In the genomic region with DNA sequence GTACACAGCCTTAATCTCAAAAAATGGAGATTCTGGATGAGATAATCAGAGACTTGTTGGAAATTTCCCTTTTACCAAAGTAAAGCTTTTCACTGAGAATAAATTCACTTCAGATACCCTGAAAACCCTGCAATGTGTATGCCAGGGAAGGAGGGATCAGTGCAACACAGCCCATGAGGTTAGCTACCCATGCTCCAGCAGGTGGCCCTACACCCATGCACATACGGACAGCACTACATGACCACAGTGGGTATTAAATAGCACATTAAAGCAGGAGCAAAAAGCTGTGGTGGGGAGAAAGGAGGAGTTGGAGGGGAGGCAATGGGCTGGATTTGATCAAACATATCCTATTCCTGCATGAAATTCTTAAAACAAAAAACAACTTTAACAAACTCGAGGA, we compare ENCODE assay signal across 11 mouse cellular contexts. TPM values are rescaled to one million over a fixed set of nuclear protein-coding genes. Genes with fewer than 3 reads are reported as not detected.
A peak's percentile ranks its signal among the peaks of the same experiment; 100 is the strongest.
DNase-seq lines count a peak whose midpoint lies in the region; ATAC-seq and TF ChIP-seq lines count a peak whose summit lies in the region.
"Had no signal": no experiment of that assay in that cellular context is flagged by ENCODE, and none has a peak within 500 bp of the region (broad histone marks: within the 10 kb centered on the region; RNA-seq: fewer than 3 reads in every experiment).

No protein-coding gene starts in this region.

- H3K27me3 ChIP-seq in forebrain, embryonic 16.5 days (replicated peaks; ENCODE audit: control insufficient read depth, insufficient read depth, low read length): no peaks in the 10 kb centered on the region
- H3K27me3 ChIP-seq in forebrain, embryonic 12.5 days: no peaks in the 10 kb centered on the region
- H3K27me3 ChIP-seq in kidney, embryonic 15.5 days: no peaks in the 10 kb centered on the region
- no peaks in the 10 kb centered on the region for H3K27me3 ChIP-seq in midbrain, embryonic 16.5 days (ENCODE audit: control insufficient read depth, insufficient read depth, low read depth, low read length)
- no peaks in the 10 kb centered on the region for H3K27me3 ChIP-seq in midbrain, embryonic 10.5 days (ENCODE audit: low read depth, poor library complexity, severe bottlenecking)
- no peaks in the 10 kb centered on the region for H3K27me3 ChIP-seq in midbrain, postnatal 0 days (ENCODE audit: insufficient read depth, low read length)

- no peak overlapping the region for H3K4me3 ChIP-seq in forebrain, embryonic 16.5 days (replicated peaks; ENCODE audit: low read length)
- no peak overlapping the region for H3K4me3 ChIP-seq in forebrain, embryonic 12.5 days (replicated peaks)
- H3K4me3 ChIP-seq in kidney, embryonic 15.5 days (replicated peaks): no peak overlapping the region
- H3K4me3 ChIP-seq in midbrain, embryonic 16.5 days (ENCODE audit: low read depth, low read length): no peak overlapping the region
- no peak overlapping the region for H3K4me3 ChIP-seq in midbrain, embryonic 10.5 days
- H3K4me3 ChIP-seq in midbrain, postnatal 0 days (ENCODE audit: low read depth, low read length): no peak overlapping the region

- no peak overlapping the region for H3K4me2 ChIP-seq in forebrain, embryonic 16.5 days (ENCODE audit: low read length)
- H3K4me2 ChIP-seq in forebrain, embryonic 12.5 days: no peak overlapping the region
- no peak overlapping the region for H3K4me2 ChIP-seq in kidney, embryonic 15.5 days
- H3K4me2 ChIP-seq in midbrain, embryonic 16.5 days (ENCODE audit: low read length): no peak overlapping the region
- no peak overlapping the region for H3K4me2 ChIP-seq in midbrain, postnatal 0 days (ENCODE audit: low read depth, low read length, poor library complexity, severe bottlenecking)

- H3K4me1 ChIP-seq in forebrain, embryonic 16.5 days (replicated peaks; ENCODE audit: control insufficient read depth, insufficient read depth, low read length): 0 out of 2 replicates have a peak, but pooled peaks cover 3% of the 10 kb centered on the region
- H3K4me1 ChIP-seq in forebrain, embryonic 12.5 days: no peaks in the 10 kb centered on the region
- H3K4me1 ChIP-seq in kidney, embryonic 15.5 days: 0 out of 2 replicates have a peak, but pooled peaks cover 4% of the 10 kb centered on the region
- H3K4me1 ChIP-seq in midbrain, embryonic 16.5 days (ENCODE audit: control insufficient read depth, insufficient read depth, low read length): no peaks in the 10 kb centered on the region
- H3K4me1 ChIP-seq in midbrain, embryonic 10.5 days: no peaks in the 10 kb centered on the region
- H3K4me1 ChIP-seq in midbrain, postnatal 0 days (ENCODE audit: insufficient read depth, low read length): no peaks in the 10 kb centered on the region

- DNase-seq in kidney, adult 9 months: peak; percentile 26
- no peak for DNase-seq in midbrain, embryonic 10.5 days (ENCODE audit: low spot score)
- peak; percentile 26 for DNase-seq in midbrain, postnatal 0 days (ENCODE audit: low spot score)
- DNase-seq in layer of hippocampus, adult 9-11 months: no peak
- DNase-seq: gastrocnemius, postnatal 25 days; thymus, postnatal 14 days had no signal

- H3K9me3 ChIP-seq in forebrain, embryonic 16.5 days (ENCODE audit: control insufficient read depth, low read length): no peaks in the 10 kb centered on the region
- no peaks in the 10 kb centered on the region for H3K9me3 ChIP-seq in forebrain, embryonic 12.5 days
- H3K9me3 ChIP-seq in kidney, embryonic 15.5 days (replicated peaks): no peaks in the 10 kb centered on the region
- H3K9me3 ChIP-seq in midbrain, embryonic 16.5 days (replicated peaks; ENCODE audit: control insufficient read depth, low read length, poor library complexity, severe bottlenecking): no peaks in the 10 kb centered on the region
- no peaks in the 10 kb centered on the region for H3K9me3 ChIP-seq in midbrain, embryonic 10.5 days (replicated peaks)
- no peaks in the 10 kb centered on the region for H3K9me3 ChIP-seq in midbrain, postnatal 0 days (ENCODE audit: low read length)

- no peak overlapping the region for H3K9ac ChIP-seq in forebrain, embryonic 16.5 days (replicated peaks; ENCODE audit: low read depth, low read length)
- H3K9ac ChIP-seq in forebrain, embryonic 12.5 days: no peak overlapping the region
- H3K9ac ChIP-seq in kidney, embryonic 15.5 days: no peak overlapping the region
- no peak overlapping the region for H3K9ac ChIP-seq in midbrain, embryonic 16.5 days (ENCODE audit: low read depth, low read length)
- H3K9ac ChIP-seq in midbrain, postnatal 0 days (replicated peaks; ENCODE audit: low read length, poor library complexity, severe bottlenecking): no peak overlapping the region

- H3K36me3 ChIP-seq in forebrain, embryonic 16.5 days (ENCODE audit: control insufficient read depth, insufficient read depth): peaks cover 5% of the 10 kb centered on the region
- peaks cover 35% of the 10 kb centered on the region for H3K36me3 ChIP-seq in forebrain, embryonic 12.5 days (replicated peaks)
- H3K36me3 ChIP-seq in kidney, embryonic 15.5 days: peaks cover 39% of the 10 kb centered on the region
- H3K36me3 ChIP-seq in midbrain, embryonic 16.5 days (ENCODE audit: control insufficient read depth, insufficient read depth, low read length): peaks cover 12% of the 10 kb centered on the region
- peaks cover 45% of the 10 kb centered on the region for H3K36me3 ChIP-seq in midbrain, embryonic 10.5 days
- H3K36me3 ChIP-seq in midbrain, postnatal 0 days (ENCODE audit: insufficient read depth, low read length): peaks cover 18% of the 10 kb centered on the region

- ATAC-seq in forebrain, embryonic 16.5 days: peak; percentile 57; the same call in 1 of the 2 replicates
- no peak for ATAC-seq in forebrain, embryonic 12.5 days (ENCODE audit: low FRiP score)
- ATAC-seq in kidney, embryonic 15.5 days (replicated peaks; ENCODE audit: low FRiP score): no peak
- ATAC-seq in midbrain, embryonic 16.5 days: peak; percentile 70; the same call in 1 of the 2 replicates
- no peak for ATAC-seq in midbrain, postnatal 0 days (ENCODE audit: low FRiP score)
- ATAC-seq: inflammation-experienced regulatory T-cells, adult 6 months had no signal

- TF ChIP-seq CTCF in midbrain, postnatal 0 days (IDR thresholded peaks at IDR 0.05): peak; percentile 57

- 64% methylated on average over 2 of the region's 2 CpGs for WGBS in forebrain, embryonic 16.5 days
- 82% methylated on average over 2 of the region's 2 CpGs for WGBS in forebrain, embryonic 12.5 days
- whole genome bisulfite sequencing in kidney, embryonic 15.5 days: 69% methylated on average over 2 of the region's 2 CpGs
- WGBS in midbrain, embryonic 16.5 days: 75% methylated on average over 2 of the region's 2 CpGs
- 85% methylated on average over 2 of the region's 2 CpGs for WGBS in midbrain, embryonic 10.5 days
- 71% methylated on average over 2 of the region's 2 CpGs for WGBS in midbrain, postnatal 0 days

- no peak overlapping the region for H3K27ac ChIP-seq in forebrain, embryonic 16.5 days (ENCODE audit: low read length)
- no peak overlapping the region for H3K27ac ChIP-seq in forebrain, embryonic 12.5 days
- H3K27ac ChIP-seq in kidney, embryonic 15.5 days: no peak overlapping the region
- H3K27ac ChIP-seq in midbrain, embryonic 16.5 days (ENCODE audit: low read length): no peak overlapping the region
- no peak overlapping the region for H3K27ac ChIP-seq in midbrain, embryonic 10.5 days (replicated peaks)
- H3K27ac ChIP-seq in midbrain, postnatal 0 days (ENCODE audit: low read depth, low read length): no peak overlapping the region

RNA-seq across cellular contexts. Expression of a gene that starts 12.3 kb away (rescaled TPM):
- polyA plus RNA-seq in forebrain, embryonic 16.5 days (2015; fragmentation: Nextera tagmentation; extraction: Ambion mirVana): 29.1 and 31.6 TPM in 2 replicates
- polyA plus RNA-seq in forebrain, embryonic 12.5 days (2016; fragmentation: Nextera tagmentation; extraction: Ambion mirVana): 36.9 and 37.0 TPM in 2 replicates
- 40.9 and 41.0 TPM in 2 replicates for polyA plus RNA-seq in kidney, embryonic 15.5 days (2015; fragmentation: Nextera tagmentation; extraction: Ambion mirVana)
- polyA plus RNA-seq in midbrain, embryonic 16.5 days (2015; fragmentation: Nextera tagmentation; extraction: Ambion mirVana): 25.8 and 27.3 TPM in 2 replicates
- polyA plus RNA-seq in midbrain, embryonic 10.5 days (2016; fragmentation: Nextera tagmentation; extraction: Ambion mirVana): 31.2 and 34.3 TPM in 2 replicates
- 28.4 and 32.0 TPM in 2 replicates for total RNA-seq in midbrain, postnatal 0 days (2014; rRNA removed)
- polyA plus RNA-seq in midbrain, postnatal 0 days (2015; fragmentation: Nextera tagmentation; extraction: Ambion mirVana): 24.5 and 27.9 TPM in 2 replicates

Comparison
In these comparisons a context has a peak if more than half of its experiments do, and no peak if none do; other contexts are left out.
1. ATAC-seq: peak in forebrain, embryonic 16.5 days (single experiment) and midbrain, embryonic 16.5 days (single experiment); none in forebrain, embryonic 12.5 days (single experiment), kidney, embryonic 15.5 days (single experiment) and midbrain, postnatal 0 days (single experiment).
2. DNase-seq: peak in kidney, adult 9 months (single experiment) and midbrain, postnatal 0 days (single experiment); none in midbrain, embryonic 10.5 days (single experiment) and layer of hippocampus, adult 9-11 months (single experiment).